Mouse (Mus musculus): ENCODE data around the gene Nr1h2. TPM values are rescaled to one million over a fixed set of nuclear protein-coding genes. Genes with fewer than 3 reads are reported as not detected.

Gene Nr1h2
- polyA plus RNA-seq, 1 experiment from 2014 or later: 63.7 TPM

GRCm38 (mm10) chr7:44521710-44522109 is 32.0 kb downstream of the Nr1h2 start:
- H3K9me3 ChIP-seq (replicated peaks; ENCODE audit: control insufficient read depth, low read length): no peaks in the 10 kb centered on the region
- H3K4me2 ChIP-seq (ENCODE audit: low read depth, low read length): no peak overlapping the region
- no peak overlapping the region for H3K9ac ChIP-seq (replicated peaks; ENCODE audit: low read length)
- no peak overlapping the region for H3K4me3 ChIP-seq (ENCODE audit: low read depth, low read length)
- no peaks in the 10 kb centered on the region for H3K36me3 ChIP-seq (replicated peaks; ENCODE audit: control insufficient read depth, insufficient read depth, low read depth, low read length)
- 2% methylated on average over 20 of the region's 20 CpGs for WGBS
- peaks cover 27% of the 10 kb centered on the region for H3K27me3 ChIP-seq (ENCODE audit: control insufficient read depth, insufficient read depth, low read length)
- H3K4me1 ChIP-seq (ENCODE audit: control insufficient read depth, insufficient read depth, low read length): peaks cover 2% of the 10 kb centered on the region; the same call in 1 of the 2 replicates
- H3K27ac ChIP-seq (replicated peaks; ENCODE audit: low read depth, low read length): no peak overlapping the region
- DNase-seq (ENCODE audit: low spot score) (peak; percentile 82), ATAC-seq (replicated peaks; ENCODE audit: insufficient number of reproducible peaks, low FRiP score, low TSS enrichment, low read depth) (no peak; the same call in 1 of the 2 replicates)

GRCm38 (mm10) chr7:44520990-44521389 is 32.8 kb downstream of the Nr1h2 start:
- Histone ChIP-seq H3K4me3 (ENCODE audit: low read depth, low read length) (no peak overlapping the region), H3K27ac (replicated peaks; ENCODE audit: low read depth, low read length) (no peak overlapping the region), H3K9me3 (replicated peaks; ENCODE audit: control insufficient read depth, low read length) (no peaks in the 10 kb centered on the region), H3K4me2 (ENCODE audit: low read depth, low read length) (no peak overlapping the region), H3K4me1 (ENCODE audit: control insufficient read depth, insufficient read depth, low read length) (peaks cover 2% of the 10 kb centered on the region; the same call in 1 of the 2 replicates), H3K36me3 (replicated peaks; ENCODE audit: control insufficient read depth, insufficient read depth, low read depth, low read length) (no peaks in the 10 kb centered on the region), H3K9ac (replicated peaks; ENCODE audit: low read length) (no peak overlapping the region), H3K27me3 (ENCODE audit: control insufficient read depth, insufficient read depth, low read length) (peaks cover 27% of the 10 kb centered on the region)
- ATAC-seq (replicated peaks; ENCODE audit: insufficient number of reproducible peaks, low FRiP score, low TSS enrichment, low read depth): no peak
- DNase-seq (ENCODE audit: low spot score): no peak
- WGBS: 71% methylated on average over 3 of the region's 3 CpGs

GRCm38 (mm10) chr7:44519240-44519913 is 34.4 kb downstream of the Nr1h2 start:
- 62% methylated on average over 9 of the region's 9 CpGs for WGBS

GRCm38 (mm10) chr7:44507491-44507890 is 46.3 kb downstream of the Nr1h2 start:
- no peak overlapping the region for H3K27ac ChIP-seq (replicated peaks; ENCODE audit: low read depth, low read length)
- H3K27me3 ChIP-seq (ENCODE audit: control insufficient read depth, insufficient read depth, low read length): no peaks in the 10 kb centered on the region
- H3K9ac ChIP-seq (replicated peaks; ENCODE audit: low read length): no peak overlapping the region
- no peaks in the 10 kb centered on the region for H3K9me3 ChIP-seq (replicated peaks; ENCODE audit: control insufficient read depth, low read length)
- ATAC-seq (replicated peaks; ENCODE audit: insufficient number of reproducible peaks, low FRiP score, low TSS enrichment, low read depth) (no peak), DNase-seq (ENCODE audit: low spot score) (no peak)
- no peaks in the 10 kb centered on the region for H3K36me3 ChIP-seq (replicated peaks; ENCODE audit: control insufficient read depth, insufficient read depth, low read depth, low read length)
- H3K4me2 ChIP-seq (ENCODE audit: low read depth, low read length): no peak overlapping the region
- no peak overlapping the region for H3K4me3 ChIP-seq (ENCODE audit: low read depth, low read length)
- no peaks in the 10 kb centered on the region for H3K4me1 ChIP-seq (ENCODE audit: control insufficient read depth, insufficient read depth, low read length)

More at GRCm38 (mm10) chr7:44519240-44519913, 34.4 kb downstream of the Nr1h2 start:
- Histone ChIP-seq H3K27ac (replicated peaks; ENCODE audit: low read depth, low read length) (no peak overlapping the region), H3K27me3 (ENCODE audit: control insufficient read depth, insufficient read depth, low read length) (peaks cover 14% of the 10 kb centered on the region; the same call in 1 of the 2 replicates), H3K36me3 (replicated peaks; ENCODE audit: control insufficient read depth, insufficient read depth, low read depth, low read length) (no peaks in the 10 kb centered on the region), H3K9ac (replicated peaks; ENCODE audit: low read length) (no peak overlapping the region), H3K9me3 (replicated peaks; ENCODE audit: control insufficient read depth, low read length) (no peaks in the 10 kb centered on the region), H3K4me2 (ENCODE audit: low read depth, low read length) (no peak overlapping the region), H3K4me1 (ENCODE audit: control insufficient read depth, insufficient read depth, low read length) (no peaks in the 10 kb centered on the region), H3K4me3 (ENCODE audit: low read depth, low read length) (no peak overlapping the region)
- no peak for ATAC-seq (replicated peaks; ENCODE audit: insufficient number of reproducible peaks, low FRiP score, low TSS enrichment, low read depth)
- DNase-seq (ENCODE audit: low spot score): no peak

- ATAC-seq (replicated peaks; ENCODE audit: insufficient number of reproducible peaks, low FRiP score, low TSS enrichment, low read depth) (no peak), DNase-seq (ENCODE audit: low spot score) (peak; percentile 79)
- H3K9ac ChIP-seq (replicated peaks; ENCODE audit: low read length): no peak overlapping the region
- H3K4me2 ChIP-seq (ENCODE audit: low read depth, low read length): no peak overlapping the region
- H3K36me3 ChIP-seq (replicated peaks; ENCODE audit: control insufficient read depth, insufficient read depth, low read depth, low read length): no peaks in the 10 kb centered on the region
- H3K4me1 ChIP-seq (ENCODE audit: control insufficient read depth, insufficient read depth, low read length): no peaks in the 10 kb centered on the region
- no peak overlapping the region for H3K4me3 ChIP-seq (ENCODE audit: low read depth, low read length)
- no peaks in the 10 kb centered on the region for H3K27me3 ChIP-seq (ENCODE audit: control insufficient read depth, insufficient read depth, low read length)
- no peak overlapping the region for H3K27ac ChIP-seq (replicated peaks; ENCODE audit: low read depth, low read length)
- 44% methylated on average over 5 of the region's 5 CpGs for WGBS
- no peaks in the 10 kb centered on the region for H3K9me3 ChIP-seq (replicated peaks; ENCODE audit: control insufficient read depth, low read length)
Measured at GRCm38 (mm10) chr7:44501563-44502115, 52.1 kb downstream of the Nr1h2 start.

- WGBS: 55% methylated on average over 20 of the region's 20 CpGs
- no peaks in the 10 kb centered on the region for H3K4me1 ChIP-seq (ENCODE audit: control insufficient read depth, insufficient read depth, low read length)
- H3K9ac ChIP-seq (replicated peaks; ENCODE audit: low read length): no peak overlapping the region
- no peaks in the 10 kb centered on the region for H3K27me3 ChIP-seq (ENCODE audit: control insufficient read depth, insufficient read depth, low read length)
- ATAC-seq (replicated peaks; ENCODE audit: insufficient number of reproducible peaks, low FRiP score, low TSS enrichment, low read depth): no peak
- H3K27ac ChIP-seq (replicated peaks; ENCODE audit: low read depth, low read length): no peak overlapping the region
- DNase-seq (ENCODE audit: low spot score): no peak
- H3K4me3 ChIP-seq (ENCODE audit: low read depth, low read length): no peak overlapping the region
- H3K36me3 ChIP-seq (replicated peaks; ENCODE audit: control insufficient read depth, insufficient read depth, low read depth, low read length): no peaks in the 10 kb centered on the region
- H3K4me2 ChIP-seq (ENCODE audit: low read depth, low read length): no peak overlapping the region
- no peaks in the 10 kb centered on the region for H3K9me3 ChIP-seq (replicated peaks; ENCODE audit: control insufficient read depth, low read length)
Measured at GRCm38 (mm10) chr7:44500046-44500445, 53.7 kb downstream of the Nr1h2 start.

Small RNA genes lying within 50 kb of the gene (microRNA-seq; reads per million reads assigned to microRNA genes)
- not detected for gene Mir7053 (ENCODE audit: borderline number of aligned reads)

Other genes with a start within 250 kb of the Nr1h2 start
- gene Clec11a, start 247.0 kb downstream of the Nr1h2 start, polyA plus RNA-seq (2014; fragmentation: Nextera tagmentation; extraction: Ambion mirVana): 2.2 and 2.3 TPM in 2 replicates
- 0.98 and 1.00 TPM in 2 replicates for gene Shank1, start 243.7 kb downstream of the Nr1h2 start, polyA plus RNA-seq (2014; fragmentation: Nextera tagmentation; extraction: Ambion mirVana)
- gene Syt3, start 169.8 kb downstream of the Nr1h2 start, polyA plus RNA-seq (2014; fragmentation: Nextera tagmentation; extraction: Ambion mirVana): 1.4 and 1.9 TPM in 2 replicates
- gene 1700008O03Rik, start 168.1 kb downstream of the Nr1h2 start, polyA plus RNA-seq (2014; fragmentation: Nextera tagmentation; extraction: Ambion mirVana): 0.99 and 1.4 TPM in 2 replicates
- 1.9 and 3.2 TPM in 2 replicates for gene Lrrc4b, start 124.9 kb downstream of the Nr1h2 start, polyA plus RNA-seq (2014; fragmentation: Nextera tagmentation; extraction: Ambion mirVana)
- gene Aspdh, start 88.6 kb downstream of the Nr1h2 start, polyA plus RNA-seq (2014; fragmentation: Nextera tagmentation; extraction: Ambion mirVana): not detected in 2 replicates
- gene Josd2, start 86.0 kb downstream of the Nr1h2 start, polyA plus RNA-seq (2014; fragmentation: Nextera tagmentation; extraction: Ambion mirVana): 61.1 and 66.4 TPM in 2 replicates
- gene Emc10, start 57.4 kb downstream of the Nr1h2 start, polyA plus RNA-seq (2014; fragmentation: Nextera tagmentation; extraction: Ambion mirVana): 76.4 and 89.8 TPM in 2 replicates
- gene Fam71e1, start 57.4 kb downstream of the Nr1h2 start, polyA plus RNA-seq (2014; fragmentation: Nextera tagmentation; extraction: Ambion mirVana): 10.8 and 11.2 TPM in 2 replicates
- 0.07 TPM in 1 of 2 replicates, not detected in the other for gene Mybpc2, start 29.3 kb downstream of the Nr1h2 start, polyA plus RNA-seq (2014; fragmentation: Nextera tagmentation; extraction: Ambion mirVana)
- gene Spib, start 21.9 kb downstream of the Nr1h2 start, polyA plus RNA-seq (2014; fragmentation: Nextera tagmentation; extraction: Ambion mirVana): not detected in 2 replicates
- gene Pold1, start 5.1 kb downstream of the Nr1h2 start, polyA plus RNA-seq (2014; fragmentation: Nextera tagmentation; extraction: Ambion mirVana): 56.3 and 61.4 TPM in 2 replicates
- gene Napsa, start 18.4 kb upstream of the Nr1h2 start, polyA plus RNA-seq (2014; fragmentation: Nextera tagmentation; extraction: Ambion mirVana): 0.70 and 0.88 TPM in 2 replicates
- 0.32 and 0.39 TPM in 2 replicates for gene Kcnc3, start 36.7 kb upstream of the Nr1h2 start, polyA plus RNA-seq (2014; fragmentation: Nextera tagmentation; extraction: Ambion mirVana)
- gene Myh14, start 116.9 kb upstream of the Nr1h2 start, polyA plus RNA-seq (2014; fragmentation: Nextera tagmentation; extraction: Ambion mirVana): 2.1 and 4.5 TPM in 2 replicates
- gene Izumo2, start 154.8 kb upstream of the Nr1h2 start, polyA plus RNA-seq (2014; fragmentation: Nextera tagmentation; extraction: Ambion mirVana): not detected in 2 replicates
- gene Vrk3, start 194.5 kb upstream of the Nr1h2 start, polyA plus RNA-seq (2014; fragmentation: Nextera tagmentation; extraction: Ambion mirVana): 32.3 and 38.0 TPM in 2 replicates
- gene Zfp473, start 197.1 kb upstream of the Nr1h2 start, polyA plus RNA-seq (2014; fragmentation: Nextera tagmentation; extraction: Ambion mirVana): 3.3 and 3.6 TPM in 2 replicates

Measured in embryonic facial prominence, embryonic 11.5 days (tissue).